Mouse (Mus musculus) adipocyte (in vitro differentiated cells): ENCODE measurements around the gene Mier3.

ENCODE experiments used
- DNase-seq: peaks from one replicate; pipeline ENCODE4 v3.0.0-alpha.2; 2016; ENCODE audit warnings: low spot score

Mier3 gene

GRCm38 (mm10) chr13:111680679-111681078 is at the start of gene Mier3:
Gene Mier3 (plus strand): TSS chr13:111680979.
- DNase-seq, result no peak

GRCm38 (mm10) chr13:111634163-111635160 is 46.3 kb upstream of the Mier3 start:
- DNase-seq, result no peak

GRCm38 (mm10) chr13:111640319-111640718 is 40.5 kb upstream of the Mier3 start:
- DNase-seq, result no peak

DNA sequence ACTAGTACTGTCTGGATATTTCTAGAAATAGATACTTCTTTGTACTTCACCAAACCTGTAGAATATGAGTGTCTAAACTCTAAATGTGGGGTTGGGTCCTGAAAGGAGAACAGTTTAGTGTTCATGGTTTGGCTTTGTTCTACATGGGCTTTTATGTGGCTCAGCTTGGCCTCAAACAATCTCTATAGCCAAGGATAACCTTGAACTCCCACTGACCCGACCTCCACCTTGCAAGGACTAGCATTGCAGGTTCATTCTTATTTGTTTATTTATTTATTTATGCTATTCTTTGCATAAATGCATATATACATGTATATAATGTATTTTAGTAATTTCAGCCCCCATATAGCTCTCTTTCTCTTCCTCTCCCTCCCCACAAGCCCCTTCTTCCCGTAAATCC is 37.1 kb upstream of the Mier3 start:
- no peak for DNase-seq

DNA sequence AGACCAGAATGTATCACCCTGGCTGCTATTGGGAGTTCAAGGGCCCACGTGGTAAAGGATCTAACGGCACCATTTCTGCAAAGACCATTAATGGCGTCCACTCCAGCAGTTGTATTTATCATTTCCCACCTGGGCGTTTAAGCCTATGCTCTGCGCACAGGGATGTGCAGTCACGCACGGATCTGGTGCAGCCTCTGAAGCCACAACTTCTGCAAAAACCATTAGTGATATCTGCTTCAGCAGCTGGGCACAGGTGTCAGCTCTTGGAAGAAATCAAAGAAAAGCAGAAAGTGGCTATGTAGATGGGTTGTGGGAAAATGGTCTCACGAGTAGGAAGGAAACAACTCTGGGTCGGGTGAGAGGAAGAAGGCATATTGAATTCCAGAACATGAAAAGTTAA is 34.6 kb upstream of the Mier3 start:
- DNase-seq, result no peak

DNA sequence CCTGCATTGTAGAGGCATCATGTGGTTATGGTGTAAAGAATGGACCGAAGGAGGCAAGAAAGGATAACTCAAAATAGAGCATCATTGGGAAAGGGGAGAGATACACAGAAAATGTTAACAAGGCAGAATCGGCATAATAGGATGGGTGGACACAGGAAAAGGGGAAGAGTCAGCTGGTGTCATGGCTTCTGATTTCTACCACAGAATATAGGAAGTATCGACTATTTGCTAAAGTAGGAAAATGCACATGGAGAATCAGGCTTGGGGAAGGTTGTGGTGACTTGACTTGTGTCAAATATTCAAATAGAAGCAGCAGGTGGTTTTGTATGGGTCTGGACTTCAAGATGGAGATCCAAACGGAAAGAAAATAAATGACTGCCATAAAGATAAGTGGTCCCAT is 33.5 kb upstream of the Mier3 start:
- no peak for DNase-seq

- DNase-seq, result no peak
These were observed 29.8 kb upstream of the Mier3 start for GRCm38 (mm10) chr13:111651020-111651419.

DNA sequence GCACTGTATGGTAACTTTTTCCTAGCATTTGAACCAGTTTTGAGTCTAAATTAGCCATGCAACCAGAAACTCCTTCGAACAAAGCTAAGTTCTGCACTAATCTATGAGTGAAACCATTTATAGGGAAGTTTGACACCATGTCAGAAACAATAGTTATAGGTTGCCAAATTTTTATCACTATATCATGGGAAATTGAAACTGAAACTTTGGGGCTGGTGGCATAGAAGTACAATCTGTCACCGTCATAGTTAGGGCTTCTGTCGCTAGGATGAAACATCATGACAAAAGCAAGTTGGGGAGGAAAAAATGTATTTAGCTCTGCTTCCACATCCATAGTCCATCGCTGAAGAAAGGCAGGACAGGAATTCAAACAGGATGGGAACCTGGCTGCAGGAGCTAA is 25.5 kb upstream of the Mier3 start:
- DNase-seq, result no peak

DNA sequence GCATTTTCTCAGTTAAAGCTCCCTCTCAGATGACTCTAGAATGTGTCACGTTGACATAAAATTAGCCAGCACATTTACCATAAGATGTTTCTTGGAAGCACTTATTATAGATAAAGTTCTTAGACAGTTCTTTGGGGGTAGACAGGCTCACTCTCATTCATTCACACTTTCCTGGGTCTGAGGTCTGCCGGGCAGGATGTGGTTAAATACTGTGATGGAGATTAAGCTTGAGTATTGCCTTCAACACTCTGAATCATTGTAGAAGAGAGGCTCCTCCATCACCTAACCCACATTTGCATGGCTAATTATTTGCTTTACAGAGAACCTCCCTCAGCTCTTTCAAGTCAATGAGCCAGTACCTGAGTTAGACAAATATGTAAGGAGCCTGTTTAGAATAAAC is 24.9 kb upstream of the Mier3 start:
- DNase-seq, result no peak

DNA sequence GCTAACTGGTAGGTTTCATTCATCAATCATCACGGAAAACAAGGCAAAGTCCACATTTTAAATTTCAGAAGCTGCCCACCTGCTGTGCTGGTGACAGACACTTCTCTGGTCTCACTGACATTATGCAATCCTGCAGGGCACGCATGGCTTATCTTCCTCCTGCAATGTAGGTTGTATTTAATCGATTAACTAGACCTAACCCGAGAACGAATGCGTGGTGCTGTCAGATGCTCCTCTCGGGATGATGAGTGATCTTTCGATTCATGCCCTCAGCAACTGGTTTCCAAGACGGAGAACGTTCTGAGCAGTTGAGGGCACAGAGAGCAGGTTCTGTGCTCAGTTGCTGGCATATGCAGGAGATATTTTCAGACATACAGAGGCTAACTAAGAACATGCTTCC is 24.5 kb upstream of the Mier3 start:
- no peak for DNase-seq

DNA sequence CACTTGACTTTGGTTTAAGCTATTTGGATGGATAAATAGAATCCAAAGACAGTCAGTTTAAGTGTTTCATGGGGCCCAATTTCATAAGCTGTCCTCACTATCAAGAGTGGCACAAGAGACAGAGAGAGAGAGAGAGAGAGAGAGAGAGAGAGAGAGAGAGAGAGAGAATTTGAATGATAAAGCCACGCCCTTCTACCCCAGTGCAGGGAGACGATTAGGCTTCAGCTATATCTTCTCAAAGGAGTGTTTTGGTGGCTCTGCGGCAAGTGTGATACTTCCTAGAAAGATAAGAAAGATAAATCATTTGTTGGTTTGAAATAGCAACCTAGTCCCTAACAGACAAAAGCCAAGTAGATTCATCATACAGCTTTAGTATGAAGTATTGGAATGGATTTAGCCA is 24.0 kb upstream of the Mier3 start:
- no peak for DNase-seq

DNA sequence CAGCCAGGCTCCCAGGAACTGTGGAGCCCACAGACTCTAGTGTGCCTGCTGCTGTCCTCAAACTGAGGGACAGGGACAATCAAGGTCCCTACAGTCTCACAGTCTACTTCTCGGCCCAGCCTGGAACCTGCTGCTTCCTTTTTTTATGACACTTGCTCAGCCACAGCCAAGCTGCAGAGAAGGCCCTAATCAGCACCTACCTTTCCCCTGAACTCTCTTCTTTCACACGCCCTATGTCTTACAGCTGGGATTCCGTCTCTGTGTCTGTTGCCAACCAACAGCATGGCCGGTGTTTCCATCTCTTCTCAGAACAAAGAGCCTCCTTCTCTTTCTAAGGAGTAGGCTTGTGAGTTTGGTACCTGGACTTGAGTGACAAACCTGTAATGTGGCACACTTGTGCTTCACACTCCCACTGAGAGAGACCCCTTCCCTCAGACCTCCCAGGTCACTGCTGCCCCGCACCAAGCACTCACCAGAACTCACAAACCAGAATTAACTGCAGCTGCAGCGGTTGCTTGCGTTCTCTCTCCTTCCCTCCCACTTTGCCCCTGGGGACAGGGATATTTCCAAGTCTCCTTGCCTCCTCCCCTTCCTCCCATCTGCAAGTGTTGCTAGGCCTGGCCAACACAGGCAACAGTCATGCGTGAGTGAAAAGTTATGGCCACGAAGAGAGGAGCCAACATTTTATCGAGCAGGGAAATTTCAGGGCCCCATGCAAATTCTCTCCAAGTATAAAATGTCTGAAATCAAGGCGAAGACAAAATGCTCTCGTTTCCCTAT is 22.1 kb upstream of the Mier3 start:
- no peak for DNase-seq

- DNase-seq, result no peak
These were observed 21.3 kb upstream of the Mier3 start for GRCm38 (mm10) chr13:111659430-111659829.

DNA sequence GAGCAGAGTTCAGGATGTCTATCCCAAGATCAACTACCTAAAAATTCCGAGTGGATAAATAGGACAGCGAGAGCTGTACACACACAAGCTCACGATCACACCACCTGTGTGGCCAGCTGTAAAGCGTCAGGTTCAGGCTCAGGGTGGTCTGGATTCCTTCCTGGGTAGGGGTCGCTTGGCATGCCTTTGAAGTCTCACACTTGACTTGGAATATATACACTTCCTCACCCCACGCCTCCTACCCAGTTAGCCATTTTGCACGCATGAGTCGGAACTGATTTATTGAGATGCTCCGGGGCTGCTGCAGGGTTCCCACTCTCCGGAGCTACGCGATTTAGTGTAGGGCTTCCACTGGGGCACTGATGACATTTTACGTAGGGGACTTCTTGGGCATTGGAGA is 20.7 kb upstream of the Mier3 start:
- no peak for DNase-seq

- no peak for DNase-seq
These were observed 20.2 kb upstream of the Mier3 start for GRCm38 (mm10) chr13:111660556-111660955.

- no peak for DNase-seq
These were observed 12.8 kb upstream of the Mier3 start for GRCm38 (mm10) chr13:111668016-111668415.

DNA sequence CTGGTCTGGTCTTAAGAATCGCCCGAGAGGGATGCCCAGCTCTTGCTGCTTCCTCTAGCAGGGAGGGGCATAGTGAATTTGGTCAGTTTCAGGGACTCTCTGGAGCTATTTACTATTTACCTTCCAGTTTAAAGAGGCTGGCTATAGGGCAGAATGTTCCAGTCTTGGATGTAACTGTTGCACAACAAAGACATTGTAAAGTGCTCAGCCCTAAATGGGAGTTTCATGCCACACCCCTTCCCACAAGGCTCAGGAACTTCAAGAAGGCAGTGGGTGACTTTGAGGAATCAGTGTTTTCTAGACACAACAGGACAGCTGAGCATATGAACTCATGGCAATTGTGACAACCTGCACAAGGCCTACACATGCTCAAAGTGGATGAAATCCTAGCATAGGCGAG is 3.9 kb upstream of the Mier3 start:
- no peak for DNase-seq

DNA sequence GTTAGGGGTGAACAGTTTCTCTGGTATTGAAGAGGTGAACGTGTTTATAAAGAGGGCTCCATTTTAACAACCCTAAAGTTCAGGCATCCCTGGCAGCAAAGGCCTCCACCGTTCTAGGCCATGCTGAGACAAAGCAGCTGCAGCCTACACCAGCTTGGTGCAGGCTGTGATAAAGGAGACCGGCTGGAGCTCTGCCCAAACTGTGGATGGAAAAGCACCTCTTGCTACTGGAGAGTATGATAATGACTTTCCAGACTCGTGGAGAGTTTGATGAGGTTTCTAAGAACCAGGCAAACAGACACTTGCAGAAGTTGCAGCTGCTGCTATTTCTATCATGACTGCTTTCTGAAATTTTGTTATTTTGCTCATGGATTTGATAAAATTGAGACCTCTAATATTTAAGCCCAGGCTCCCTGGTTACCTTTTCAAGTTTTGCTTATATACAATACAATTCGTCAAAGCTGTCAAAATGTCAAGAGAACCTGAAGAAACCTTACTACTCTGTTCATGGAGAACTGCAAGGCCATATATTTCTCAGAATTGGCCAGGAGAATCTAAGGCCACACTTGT is 3.4 kb downstream of the Mier3 start:
- no peak for DNase-seq

GRCm38 (mm10) chr13:111685751-111686462 is 5.1 kb downstream of the Mier3 start:
- DNase-seq, result peak; percentile 67

GRCm38 (mm10) chr13:111686522-111687284 is 5.9 kb downstream of the Mier3 start:
- DNase-seq, result peak; percentile 22

DNA sequence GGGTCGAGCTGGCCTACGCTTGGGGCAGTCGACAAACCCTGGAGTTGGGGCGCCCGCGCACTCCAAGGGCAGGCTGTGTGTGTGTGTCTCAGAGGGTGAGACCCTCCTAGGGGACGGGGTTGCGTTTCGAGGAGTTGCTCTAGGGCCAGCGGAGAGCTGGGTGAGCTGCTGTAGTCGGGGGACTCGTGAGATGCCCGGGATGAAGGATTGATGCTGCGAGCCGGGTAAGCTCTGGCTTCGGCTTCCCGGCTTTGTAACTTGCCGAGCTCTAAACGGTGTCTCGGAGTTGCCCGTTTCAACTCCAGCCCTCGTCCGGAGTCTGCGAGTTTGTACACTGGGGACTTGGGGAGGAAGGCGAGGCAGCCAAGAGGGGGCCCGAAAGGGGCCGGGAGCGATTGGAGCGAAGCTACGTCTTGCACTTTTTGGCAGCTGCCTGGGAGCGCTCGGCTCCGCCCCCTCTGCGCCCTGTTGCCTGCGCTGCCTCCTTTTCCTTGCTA is 6.6 kb downstream of the Mier3 start:
- peak; percentile 86 for DNase-seq
